In genomic region chr17:78199626-78200560, GRCm38 (mm10) we compare ENCODE assay signal across 8 mouse cellular contexts. TPM values are rescaled to one million over a fixed set of nuclear protein-coding genes. Genes with fewer than 3 reads are reported as not detected.
A peak's percentile ranks its signal among the peaks of the same experiment; 100 is the strongest.
DNase-seq lines count a peak whose midpoint lies in the region; ATAC-seq and TF ChIP-seq lines count a peak whose summit lies in the region.

Gene Crim1, plus strand, starts transcription at chr17:78200248.

- H3K9ac ChIP-seq in forebrain, embryonic 14.5 days (ENCODE audit: low read length), result peak within 1 kb of the TSS; percentile 78
- peak within 1 kb of the TSS; percentile 85 for H3K9ac ChIP-seq in heart, postnatal 0 days (replicated peaks; ENCODE audit: low read depth, low read length)
- H3K9ac ChIP-seq in neural tube, embryonic 14.5 days (replicated peaks; ENCODE audit: low read depth, low read length), result peak within 1 kb of the TSS; percentile 72

- H3K9me3 ChIP-seq in forebrain, embryonic 14.5 days (replicated peaks; ENCODE audit: control insufficient read depth, low read length), result no peaks in the 10 kb centered on the region
- H3K9me3 ChIP-seq in heart, postnatal 0 days (replicated peaks; ENCODE audit: control insufficient read depth, low read length), result no peaks in the 10 kb centered on the region
- no peaks in the 10 kb centered on the region for H3K9me3 ChIP-seq in neural tube, embryonic 14.5 days (ENCODE audit: control insufficient read depth, low read length)

- ATAC-seq in forebrain, embryonic 14.5 days, result peak; percentile 77
- peak; percentile 79 for ATAC-seq in heart, postnatal 0 days (ENCODE audit: insufficient read depth, low read depth)
- peak; percentile 76 for ATAC-seq in neural tube, embryonic 14.5 days (ENCODE audit: low read depth)

- H3K27me3 ChIP-seq in forebrain, embryonic 14.5 days (replicated peaks; ENCODE audit: control insufficient read depth, insufficient read depth, low read length), result no peaks in the 10 kb centered on the region
- H3K27me3 ChIP-seq in heart, postnatal 0 days (ENCODE audit: control insufficient read depth, insufficient read depth, low read length), result no peaks in the 10 kb centered on the region; the same call in 1 of the 2 replicates
- H3K27me3 ChIP-seq in neural tube, embryonic 14.5 days (ENCODE audit: control insufficient read depth, insufficient read depth, low read length), result peaks cover 3% of the 10 kb centered on the region; the same call in 1 of the 2 replicates

- WGBS in forebrain, embryonic 14.5 days, result under 1% methylated on average over 46 of the region's 90 CpGs
- under 1% methylated on average over 59 of the region's 90 CpGs for WGBS in heart, postnatal 0 days
- WGBS in neural tube, embryonic 14.5 days, result under 1% methylated on average over 56 of the region's 90 CpGs

- H3K4me3 ChIP-seq in brown adipose tissue, adult 24 weeks (ENCODE audit: insufficient read depth, low read depth, low read length), result peak within 1 kb of the TSS; percentile 98
- peak within 1 kb of the TSS; percentile 80 for H3K4me3 ChIP-seq in forebrain, embryonic 14.5 days (ENCODE audit: low read depth, low read length)
- peak within 1 kb of the TSS; percentile 88 for H3K4me3 ChIP-seq in heart, postnatal 0 days (ENCODE audit: low read depth, low read length)
- peak within 1 kb of the TSS; percentile 91 for H3K4me3 ChIP-seq in neural tube, embryonic 14.5 days (ENCODE audit: low read depth, low read length)

- peak within 1 kb of the TSS; percentile 98 for H3K4me2 ChIP-seq in forebrain, embryonic 14.5 days (ENCODE audit: low read length)
- peak within 1 kb of the TSS; percentile 97 for H3K4me2 ChIP-seq in heart, postnatal 0 days (ENCODE audit: low read depth, low read length)
- H3K4me2 ChIP-seq in neural tube, embryonic 14.5 days (ENCODE audit: low read depth, low read length), result peak within 1 kb of the TSS; percentile 93

- H3K27ac ChIP-seq in brown adipose tissue, adult 24 weeks (replicated peaks; ENCODE audit: low read depth, low read length), result peak within 1 kb of the TSS; percentile 90
- H3K27ac ChIP-seq in forebrain, embryonic 14.5 days (ENCODE audit: low read depth, low read length), result peak within 1 kb of the TSS; percentile 85
- peak within 1 kb of the TSS; percentile 88 for H3K27ac ChIP-seq in heart, postnatal 0 days (ENCODE audit: low read depth)
- peak within 1 kb of the TSS; percentile 90 for H3K27ac ChIP-seq in neural tube, embryonic 14.5 days (ENCODE audit: low read depth, low read length)

- H3K4me1 ChIP-seq in brown adipose tissue, adult 24 weeks (ENCODE audit: control insufficient read depth, insufficient read depth, insufficient read length, low read length), result peaks cover 8% of the 10 kb centered on the region
- H3K4me1 ChIP-seq in forebrain, embryonic 14.5 days (ENCODE audit: control insufficient read depth, insufficient read depth, low read length), result peaks cover 8% of the 10 kb centered on the region; the same call in 1 of the 2 replicates
- H3K4me1 ChIP-seq in heart, postnatal 0 days (ENCODE audit: control insufficient read depth, insufficient read depth), result peaks cover 19% of the 10 kb centered on the region
- peaks cover 14% of the 10 kb centered on the region; the same call in 1 of the 2 replicates for H3K4me1 ChIP-seq in neural tube, embryonic 14.5 days (ENCODE audit: control insufficient read depth, insufficient read depth, low read length)

- DNase-seq in CD4-positive, CD25-positive, alpha-beta regulatory T cell, adult 2 months (ENCODE audit: low read depth, low spot score), result peak; percentile 84
- DNase-seq in forebrain, embryonic 14.5 days (ENCODE audit: low spot score), result peak; percentile 84
- peak; percentile 70 for DNase-seq in heart, postnatal 0 days (ENCODE audit: low spot score)
- DNase-seq in kidney, postnatal 36 days, result peak; percentile 85 to 91
- DNase-seq in lung, adult 18-20 months, result peak; percentile 84
- peak; percentile 85 for DNase-seq in testis, postnatal 10 days (ENCODE audit: low spot score)

- TF ChIP-seq CTCF in heart, postnatal 0 days (IDR thresholded peaks at IDR 0.05; ENCODE audit: low read depth), result no peak

- no peaks in the 10 kb centered on the region for H3K36me3 ChIP-seq in forebrain, embryonic 14.5 days (ENCODE audit: control insufficient read depth, insufficient read depth, low read length)
- H3K36me3 ChIP-seq in heart, postnatal 0 days (replicated peaks; ENCODE audit: control insufficient read depth, insufficient read depth, low read length), result no peaks in the 10 kb centered on the region
- H3K36me3 ChIP-seq in neural tube, embryonic 14.5 days (ENCODE audit: control insufficient read depth, insufficient read depth, low read length), result no peaks in the 10 kb centered on the region

- no peak for TF ChIP-seq EP300 in heart, postnatal 0 days (IDR thresholded peaks at IDR 0.05; ENCODE audit: low read depth)

RNA-seq across cellular contexts. Expression of gene Crim1, which starts in this region (rescaled TPM):
- polyA plus RNA-seq in brown adipose tissue, adult 24 weeks (2012; ENCODE audit: insufficient read depth, insufficient read length, missing spikeins), result 6.8 and 10.6 TPM in 2 replicates
- 3.6 and 5.3 TPM in 2 replicates for polyA plus RNA-seq in forebrain, embryonic 14.5 days (2014; fragmentation: Nextera tagmentation; extraction: Ambion mirVana)
- 36.1 and 47.5 TPM in 2 replicates for total RNA-seq in heart, postnatal 0 days (2014; rRNA removed; ENCODE audit: low replicate concordance)
- polyA plus RNA-seq in heart, postnatal 0 days (2015; fragmentation: Nextera tagmentation; extraction: Ambion mirVana), result 3.1 and 3.3 TPM in 2 replicates
- polyA plus RNA-seq in neural tube, embryonic 14.5 days (2014; fragmentation: Nextera tagmentation; extraction: Ambion mirVana), result 20.1 and 22.8 TPM in 2 replicates

Comparison
In these comparisons a context has a peak if more than half of its experiments do, and no peak if none do; other contexts are left out.
1. Peak in every context shown above with its lines: DNase-seq, ATAC-seq, H3K4me3 ChIP-seq and H3K27ac ChIP-seq.